Mouse (Mus musculus) lung, adult 18-20 months (tissue): ENCODE measurements around the gene Acat1.

Experiments used
- DNase-seq, 2 experiments: peaks; one replicate each; pipeline ENCODE4 v3.0.0; 2022; ENCODE audit warnings: mixed read lengths in 2 of 2

Gene Acat1

DNA sequence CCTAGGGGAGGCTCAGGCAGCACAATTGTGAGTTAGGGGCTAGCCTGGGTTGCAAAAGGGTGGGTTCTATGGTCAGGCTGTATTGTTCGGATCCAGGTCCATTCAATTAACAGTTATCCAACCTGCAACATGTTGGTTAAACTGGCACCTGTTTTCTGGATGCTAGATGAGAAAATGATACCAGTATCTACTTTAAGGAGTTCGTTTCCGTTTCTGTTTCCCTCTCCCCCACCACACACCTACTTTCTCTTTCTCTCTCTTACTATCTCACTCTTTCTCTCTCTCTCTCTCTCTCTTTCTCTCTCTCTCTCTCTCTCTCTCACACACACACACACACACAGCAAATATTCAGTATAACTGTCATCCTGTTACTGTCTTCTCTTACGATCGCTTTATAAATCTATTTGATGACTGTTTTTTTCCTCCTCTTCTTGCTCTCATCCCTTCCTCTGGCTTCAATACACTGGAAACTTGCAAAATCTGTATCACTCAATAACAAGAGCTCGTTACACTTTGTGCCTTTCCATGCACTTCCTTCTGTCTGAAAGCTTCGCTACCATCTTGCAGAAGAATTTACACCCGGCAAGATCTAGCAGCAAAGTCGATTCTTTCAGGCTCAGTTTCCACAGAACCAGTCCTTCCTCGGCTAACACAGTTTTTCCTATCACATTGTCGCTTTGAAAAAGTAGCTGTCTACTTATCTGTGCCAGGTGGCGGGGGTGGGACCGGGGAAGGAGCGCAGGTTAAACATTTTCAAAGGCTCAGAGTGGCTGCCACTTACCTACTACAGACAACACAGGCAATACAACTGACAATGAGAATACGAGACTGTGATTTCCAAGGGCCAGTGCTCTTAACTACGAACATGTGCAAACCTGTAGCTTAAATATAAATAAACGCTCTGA lies 74.5 kb downstream of the Acat1 start:
- DNase-seq: peak in 1 of 2 experiments; percentile 12
